Mouse (Mus musculus) B cell, adult 2 months (primary cell): ENCODE measurements at regions not wholly inside any gene's neighbourhood (a gene's known extent, or its start where the extent isn't known, plus 50 kb on each side); places are given as distances from the start of the nearest gene placed in this dataset.
"Not testable (repeated sequence)": the region's sequence is repeated elsewhere in the genome, so short reads cannot be mapped to it uniquely, and the experiment has no call there.

Experiments used
- DNase-seq, 2 experiments: peaks; one replicate each; pipeline ENCODE4 v3.0.0; 2022

DNA sequence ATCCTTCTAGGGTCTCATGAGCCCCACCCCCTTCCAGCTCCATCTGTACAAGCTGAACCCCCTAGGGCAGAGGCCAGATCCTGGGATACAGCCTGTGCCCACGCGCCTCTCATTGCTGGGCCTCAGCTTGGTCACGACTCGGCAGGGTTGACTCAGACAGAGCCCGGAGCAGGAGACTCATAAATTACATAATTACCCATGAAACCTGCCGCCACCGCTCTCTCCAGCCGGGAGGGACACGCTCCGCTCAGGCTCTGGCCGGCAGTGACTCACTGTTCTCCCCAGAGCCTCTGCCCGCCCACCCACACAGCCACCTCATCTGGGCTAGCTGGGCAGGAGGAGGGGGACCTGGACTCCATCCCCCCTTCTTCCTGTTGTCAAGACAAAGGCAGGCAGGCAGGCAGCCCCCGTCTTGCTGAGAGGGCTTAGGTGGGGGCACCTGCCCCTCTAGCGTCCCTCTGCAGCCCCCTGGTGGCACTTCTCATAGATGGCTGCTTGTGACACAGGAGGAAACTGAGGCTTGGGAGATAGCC is 149.6 kb upstream of the Rtl1 start:
- DNase-seq = no peak

DNA sequence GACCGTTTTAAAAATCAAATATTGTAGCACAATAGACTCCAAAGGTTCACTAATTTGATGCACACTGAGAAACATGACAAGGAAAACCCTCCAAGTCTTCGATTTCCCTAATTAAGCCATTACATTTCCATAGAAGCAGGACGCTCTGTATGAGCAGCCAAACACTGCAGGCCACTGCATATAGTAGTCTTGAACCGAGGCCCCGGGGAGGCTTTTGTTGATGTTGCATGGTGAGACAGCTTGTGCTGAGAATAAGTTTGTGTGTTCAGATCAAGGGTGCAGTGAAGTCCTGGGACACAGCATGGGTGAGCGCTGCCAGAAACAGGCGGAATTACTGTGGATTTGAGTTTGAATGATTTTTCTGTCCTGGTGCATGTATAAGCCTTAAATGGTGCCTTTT is 154.9 kb upstream of the Rtl1 start:
- DNase-seq = no peak

DNA sequence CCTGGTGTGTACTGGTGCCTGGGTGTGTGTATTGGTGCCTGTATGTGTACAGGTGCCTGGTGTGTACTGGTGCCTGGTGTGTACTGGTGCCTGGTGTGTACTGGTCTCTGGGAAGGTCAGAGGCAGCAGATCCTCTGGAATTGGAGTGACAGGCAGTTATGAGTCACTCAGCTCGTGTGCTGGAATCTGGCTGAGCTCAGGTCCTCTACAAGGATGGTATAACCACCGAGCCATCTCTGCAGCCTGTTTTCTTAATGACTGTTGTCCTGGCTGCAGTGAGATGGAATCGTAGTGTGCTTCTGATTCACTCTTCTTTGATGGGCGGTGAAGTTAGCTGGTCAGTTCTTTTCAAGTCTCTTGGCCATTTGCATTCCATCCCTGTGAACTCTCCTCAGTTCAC is 164.2 kb upstream of the Rtl1 start:
- DNase-seq = no peak

DNA sequence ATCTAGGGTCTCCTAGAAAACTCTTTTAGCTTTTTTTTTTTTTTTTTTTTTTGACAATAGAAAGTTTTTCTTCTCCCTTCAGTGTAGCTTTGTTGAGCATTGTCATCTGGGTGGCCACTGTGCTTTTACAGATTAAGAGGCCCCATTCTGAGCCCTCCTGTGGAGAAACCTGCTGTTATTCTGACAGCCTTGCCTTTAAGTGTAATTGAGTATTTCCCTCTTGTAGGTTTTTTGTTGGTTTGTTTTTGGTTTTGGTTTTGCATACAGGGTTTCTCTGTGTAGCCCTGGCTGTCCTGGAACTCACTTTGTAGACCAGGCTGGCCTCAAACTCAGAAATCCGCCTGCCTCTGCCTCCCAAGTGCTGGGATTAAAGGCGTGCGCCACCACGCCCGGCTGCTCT is 166.5 kb upstream of the Rtl1 start:
- DNase-seq = not testable (repeated sequence)

DNA sequence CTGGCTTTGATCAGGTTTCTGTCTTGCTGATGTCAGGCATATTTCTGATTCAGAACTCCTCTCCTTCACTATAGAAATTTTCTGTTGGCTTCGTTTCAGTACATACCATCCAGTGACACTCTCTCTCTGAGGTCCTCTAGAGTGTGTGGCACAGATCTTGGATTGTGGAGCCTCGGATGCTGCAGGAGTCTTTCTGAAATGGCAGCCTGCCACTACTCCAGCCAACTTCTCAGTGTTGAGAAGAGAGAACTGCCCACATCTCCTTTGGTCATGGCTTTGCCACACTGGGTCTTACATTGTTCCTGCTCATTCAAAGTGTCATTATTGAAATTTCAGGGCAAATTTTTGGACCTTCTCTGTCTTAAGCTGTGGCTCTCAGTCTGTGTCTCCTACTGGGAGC is 172.4 kb upstream of the Rtl1 start:
- no peak for DNase-seq

DNA sequence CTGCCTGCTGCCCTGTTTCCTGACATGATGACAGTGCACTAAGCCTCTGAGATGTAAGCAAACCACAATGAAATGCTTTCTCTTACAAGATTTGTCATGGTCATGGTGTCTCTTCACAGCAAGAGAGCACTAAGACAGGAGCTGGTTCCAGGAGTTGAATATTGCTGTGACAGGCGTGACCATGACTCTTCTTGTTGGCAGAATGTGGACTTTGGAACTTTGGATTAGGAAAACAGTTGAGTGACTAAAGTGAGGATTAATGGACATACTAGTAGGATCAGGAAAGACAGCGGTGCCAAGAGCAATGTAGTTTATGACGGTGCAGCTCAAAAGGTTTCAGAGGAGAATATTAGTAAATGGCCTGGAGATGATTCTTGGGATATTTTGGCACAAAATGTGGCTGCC is 173.8 kb upstream of the Rtl1 start:
- DNase-seq = no peak

DNA sequence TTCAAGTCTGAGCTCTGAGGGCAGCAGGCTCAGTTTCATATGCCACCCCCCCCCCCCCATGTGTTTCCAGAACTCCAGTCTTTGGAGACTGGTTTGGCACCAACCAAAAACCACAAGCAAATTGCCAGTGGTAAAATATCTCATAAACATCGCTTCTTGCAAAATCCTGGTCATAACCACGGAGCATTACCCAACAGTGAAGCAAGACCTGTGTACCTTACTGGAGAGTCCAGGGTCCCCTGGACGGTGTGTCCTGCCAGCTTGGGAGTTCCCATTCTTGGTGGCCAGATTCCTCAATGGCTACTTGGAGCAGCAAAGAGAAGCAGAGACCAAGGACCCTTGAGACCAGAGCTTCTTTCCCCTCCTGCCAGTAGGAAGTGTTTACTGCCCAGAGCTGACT is 198.7 kb upstream of the Rtl1 start:
- no peak for DNase-seq

DNA sequence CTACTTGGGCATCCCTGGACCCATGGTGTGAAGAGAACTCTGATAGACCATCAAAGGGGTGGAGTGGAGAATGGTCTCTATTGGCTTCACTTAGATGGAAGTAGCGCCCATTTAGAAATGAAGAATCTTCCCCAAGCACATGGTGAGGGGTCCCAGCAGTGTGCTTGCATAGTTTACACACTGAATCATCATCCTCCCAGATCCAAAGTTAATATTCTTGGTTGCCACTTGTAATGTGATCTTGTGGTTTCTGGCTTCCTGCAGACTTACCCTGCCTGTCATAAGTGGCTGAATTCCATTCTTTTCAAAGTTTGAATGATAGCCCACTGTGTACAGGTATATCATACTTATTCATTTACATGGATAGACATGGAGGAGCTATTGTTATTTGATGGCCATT is 199.3 kb upstream of the Rtl1 start:
- DNase-seq = no peak

DNA sequence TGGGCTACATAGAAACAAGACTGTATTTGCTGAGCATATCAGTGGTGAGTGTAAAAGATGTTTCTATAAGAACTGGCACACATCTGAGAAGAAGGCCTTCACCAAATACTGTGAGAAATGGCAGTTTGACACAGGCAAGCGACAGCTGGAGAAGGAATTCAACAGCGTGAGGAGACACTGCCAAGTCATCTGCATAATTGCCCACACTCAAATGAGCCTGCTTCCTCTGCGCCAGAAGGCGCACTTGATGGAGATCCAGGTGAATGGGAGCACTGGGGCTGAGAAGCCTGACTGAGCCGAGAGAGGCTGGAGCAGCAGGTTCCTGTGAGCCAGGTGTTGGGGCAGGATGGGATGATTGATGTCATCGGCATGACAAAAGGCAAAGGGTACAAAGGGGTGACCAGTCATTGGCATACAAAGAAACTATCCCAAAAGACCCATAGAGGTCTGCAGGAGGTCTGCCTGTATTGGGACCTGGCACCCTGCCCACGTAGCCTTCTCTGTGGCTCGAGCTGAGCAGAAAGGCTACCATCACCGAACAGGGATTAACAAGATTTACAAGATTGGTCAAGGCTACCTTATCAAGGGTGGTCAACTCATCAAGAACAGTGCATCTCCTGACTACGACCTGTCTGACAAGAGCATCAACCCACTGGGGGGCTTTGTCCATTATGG is 227.2 kb upstream of the Rtl1 start:
- DNase-seq = no peak

DNA sequence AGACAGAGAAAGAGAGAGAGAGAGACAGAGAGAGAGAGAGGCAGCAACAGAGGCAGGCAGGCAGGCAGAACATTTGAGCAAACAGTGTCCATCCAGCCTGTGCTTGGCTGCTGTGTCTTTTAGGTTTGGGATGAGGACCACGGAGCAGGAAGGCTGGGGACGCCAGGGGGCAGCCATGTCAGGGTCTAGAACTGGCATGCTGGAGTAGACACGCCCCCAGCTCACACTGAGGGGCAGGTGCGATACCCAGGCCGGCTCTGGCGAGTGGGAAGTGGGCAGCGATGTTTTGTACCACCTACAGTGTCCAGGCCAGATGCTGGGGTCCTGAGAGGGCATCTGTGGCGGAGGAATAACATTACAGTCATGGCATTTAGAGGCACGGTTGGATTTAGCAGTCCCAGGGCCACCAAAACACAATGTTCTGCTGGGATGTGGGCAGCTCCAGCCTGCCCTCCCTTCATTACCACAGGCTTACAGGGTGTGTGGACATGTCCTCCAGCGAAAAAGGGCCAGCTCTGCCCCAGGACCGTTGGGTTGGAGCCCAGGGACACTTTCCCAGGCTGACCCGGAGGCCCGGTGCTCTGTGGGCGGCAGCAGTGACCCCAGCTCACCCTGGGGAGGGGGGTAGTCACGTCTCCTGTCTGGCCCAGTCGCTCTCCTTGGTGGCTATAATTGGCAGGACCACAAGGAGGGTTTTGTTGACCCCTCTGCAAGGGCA is 230.3 kb upstream of the Rtl1 start:
- DNase-seq = no peak

DNA sequence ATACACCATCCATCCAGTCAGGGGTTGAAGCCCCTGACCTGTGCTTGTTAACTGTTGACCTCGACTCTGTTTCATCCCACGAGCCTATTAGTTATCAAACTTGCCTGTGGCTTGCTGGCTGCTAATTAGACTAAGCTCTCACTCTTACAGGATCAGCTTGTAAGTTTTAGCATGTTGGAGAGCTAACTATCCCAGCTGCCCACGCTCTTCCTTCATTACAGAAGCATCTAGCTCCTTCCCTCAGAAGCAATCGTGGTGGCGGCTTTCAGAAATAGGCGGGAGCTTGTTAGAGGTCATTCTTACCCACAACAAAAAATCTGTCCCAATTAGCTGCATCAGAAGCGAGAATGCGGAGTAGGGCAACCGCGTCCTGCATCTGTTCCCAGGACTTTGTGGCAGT is 232.8 kb upstream of the Rtl1 start:
- DNase-seq = no peak

DNA sequence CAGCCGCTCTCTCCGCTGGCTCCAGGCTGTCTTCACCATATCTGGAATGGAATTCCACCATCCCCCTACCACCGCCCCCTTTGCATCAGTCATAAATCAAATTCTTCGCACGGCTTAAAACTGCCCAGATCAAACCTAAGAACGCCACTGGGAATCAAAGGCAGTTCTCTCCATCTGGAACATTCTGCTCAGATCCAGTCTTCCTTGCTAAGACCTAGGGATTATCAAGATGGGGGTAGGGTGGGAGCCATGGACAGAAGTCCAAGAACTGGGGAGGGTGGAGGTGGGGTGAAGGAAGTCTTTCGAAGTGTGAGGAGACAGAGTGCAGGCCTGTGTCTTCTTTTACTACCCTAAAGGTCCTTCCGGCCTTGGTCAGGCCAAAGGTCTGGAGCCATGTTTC is 236.4 kb upstream of the Rtl1 start:
- no peak for DNase-seq

DNA sequence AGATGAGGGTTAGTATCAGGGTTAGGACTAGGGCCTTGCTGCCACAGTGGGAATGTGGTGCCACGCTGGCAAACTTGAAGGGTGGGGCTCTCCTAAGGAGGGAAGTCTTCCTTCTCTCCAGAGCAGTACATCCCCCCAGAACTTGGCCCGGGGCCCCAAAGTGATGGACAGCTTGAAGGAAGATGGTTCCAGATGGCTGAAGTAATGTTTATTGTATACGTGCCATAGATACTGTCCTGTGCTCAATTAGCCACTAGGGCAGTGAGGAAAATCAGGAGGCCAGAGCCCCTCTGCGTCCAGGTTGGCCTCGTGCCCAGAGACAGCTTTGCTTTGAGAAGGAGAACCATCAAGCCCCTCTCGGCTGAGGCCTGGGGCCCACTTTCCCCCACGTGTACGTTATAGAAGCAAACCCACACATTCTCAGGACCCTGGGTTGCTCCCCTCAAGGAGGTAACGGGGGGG is 239.0 kb upstream of the Rtl1 start:
- no peak for DNase-seq

DNA sequence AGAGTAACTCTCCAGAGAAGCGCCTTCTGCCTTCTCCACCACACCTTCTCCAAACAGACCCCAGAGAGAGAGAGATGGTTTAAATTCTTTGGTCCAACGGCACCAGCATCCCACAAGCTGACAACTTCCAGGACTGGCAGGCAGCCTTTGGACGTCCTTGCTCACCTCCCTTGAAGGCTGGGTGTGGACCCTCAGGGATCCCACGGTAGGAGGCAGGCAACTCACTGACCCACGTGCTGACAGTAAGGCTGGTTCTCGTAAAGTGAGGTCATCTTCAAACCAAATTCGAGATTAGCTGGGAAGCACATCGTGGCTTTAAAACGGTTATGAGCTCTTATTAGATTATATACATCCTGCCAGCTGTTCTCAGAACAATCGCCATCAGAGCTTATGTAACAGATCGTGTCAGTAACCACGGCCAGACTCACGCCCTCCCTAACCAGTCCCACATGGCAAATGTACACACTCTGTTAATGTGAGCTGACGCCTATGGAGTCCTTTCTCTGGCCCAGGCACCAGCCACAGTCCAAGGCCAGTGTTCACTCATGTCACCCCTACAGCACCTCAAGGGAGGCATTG is 239.9 kb upstream of the Rtl1 start:
- DNase-seq = no peak

DNA sequence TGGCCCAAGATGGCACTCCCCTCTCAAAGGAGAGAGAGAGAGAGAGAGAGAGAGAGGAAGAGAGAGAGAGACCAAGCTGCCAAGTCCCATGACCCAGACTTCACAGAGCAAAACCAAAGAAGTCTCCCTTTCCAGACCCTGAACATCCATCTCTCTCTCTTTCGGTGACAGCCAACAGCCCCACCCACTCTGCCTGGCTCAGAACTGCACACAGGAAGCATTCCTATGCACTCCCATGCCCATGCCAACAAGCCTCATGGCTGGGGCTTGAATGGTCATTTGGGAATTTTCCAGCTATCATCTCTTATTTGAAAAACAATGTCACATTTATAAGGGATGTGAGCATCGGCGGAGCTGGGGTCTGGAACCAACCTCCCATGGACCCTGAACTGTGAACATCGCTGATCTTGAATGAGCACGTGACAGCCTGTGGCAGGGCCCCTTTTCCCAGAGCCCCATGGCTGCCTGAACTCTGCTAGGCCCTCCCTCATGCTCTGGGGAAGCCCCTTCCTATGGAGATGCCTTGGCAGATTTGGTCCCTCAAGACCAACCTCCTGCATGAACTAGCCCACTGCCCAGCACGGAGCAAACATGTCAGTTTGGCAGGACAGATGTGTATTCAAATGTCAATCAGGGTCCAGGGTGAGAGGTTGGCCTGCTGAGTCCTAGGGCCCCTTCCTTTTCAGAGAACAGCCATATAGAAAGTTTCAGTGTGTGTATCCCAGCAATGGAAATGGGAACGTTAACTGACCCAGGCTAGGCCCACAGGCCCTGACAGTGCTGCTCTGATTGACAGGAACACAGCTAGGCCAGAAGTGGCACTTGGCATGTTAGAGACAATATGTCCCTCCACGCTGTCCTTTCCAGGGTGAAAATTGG is 244.8 kb upstream of the Rtl1 start:
- DNase-seq = no peak

DNA sequence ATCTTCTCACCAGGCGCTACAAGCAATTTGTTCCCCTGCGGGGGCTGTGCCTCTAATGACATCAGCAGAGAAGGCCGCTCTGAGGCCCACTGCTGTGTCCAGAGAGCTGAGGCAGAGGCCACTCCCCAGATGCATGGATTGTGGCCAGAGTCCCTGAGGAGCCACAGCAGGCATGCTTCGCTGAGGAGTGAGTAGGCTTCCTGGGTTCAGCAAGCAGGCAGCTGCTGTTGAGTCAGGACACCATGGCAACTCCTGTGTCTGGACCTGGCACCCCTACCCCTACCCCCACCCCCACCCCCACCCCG is 245.4 kb upstream of the Rtl1 start:
- no peak for DNase-seq

DNA sequence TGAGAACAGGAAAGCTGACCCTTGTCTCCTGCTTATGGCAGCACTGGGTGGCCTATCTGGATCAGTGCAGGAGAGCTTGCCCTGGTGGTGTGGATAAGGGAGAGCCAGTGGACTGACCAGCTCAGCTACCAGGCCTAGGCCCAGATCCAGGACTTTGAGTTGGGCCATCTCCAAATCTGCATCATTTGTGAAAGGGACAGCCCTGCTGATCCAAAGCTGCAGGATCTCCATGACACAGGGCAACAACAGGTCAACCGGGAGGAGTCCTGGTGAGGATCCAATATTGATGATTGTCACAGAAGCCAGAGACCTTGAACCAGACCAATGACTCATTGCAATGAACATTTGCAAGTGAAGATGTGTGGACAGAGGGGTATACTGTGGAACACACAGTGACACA is 256.2 kb upstream of the Rtl1 start:
- no peak for DNase-seq

DNA sequence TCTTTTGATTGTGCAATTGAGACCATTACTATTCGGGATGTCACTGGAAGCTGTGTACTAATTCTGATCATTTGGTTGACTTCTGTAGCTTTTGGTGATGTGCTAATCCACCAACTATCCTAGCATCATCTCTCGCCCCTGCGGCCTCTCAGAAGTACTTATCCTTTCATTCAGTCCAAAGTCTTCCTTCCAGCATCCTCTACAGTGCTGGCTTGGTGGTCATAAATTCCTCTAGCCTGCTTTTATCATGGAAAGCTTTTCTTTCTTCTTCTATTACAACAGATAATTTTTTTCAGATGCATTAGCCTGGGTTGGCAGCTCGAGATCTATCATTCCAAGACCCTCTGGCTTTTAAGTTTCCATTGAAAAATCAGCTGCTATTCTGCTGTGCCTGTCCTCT is 257.6 kb upstream of the Rtl1 start:
- no peak for DNase-seq

DNA sequence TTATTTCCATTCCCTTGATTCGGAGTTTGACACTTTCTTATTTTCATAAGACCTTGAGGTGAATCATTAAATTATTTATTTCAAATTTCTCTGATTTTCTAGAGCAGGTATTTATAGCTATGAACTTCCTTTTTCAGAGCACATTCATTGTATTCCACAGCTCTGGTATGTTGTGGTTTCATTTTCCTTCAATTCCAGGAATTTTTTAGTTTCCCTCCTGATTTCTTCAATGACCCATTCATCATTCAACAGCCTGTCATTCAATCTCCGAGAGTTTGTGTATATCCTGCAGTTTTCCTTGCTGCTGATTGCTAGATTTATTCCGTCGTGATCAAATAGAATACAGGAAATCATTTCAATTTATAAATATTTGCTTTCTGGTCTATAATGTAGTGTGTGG is 264.7 kb upstream of the Rtl1 start:
- no peak for DNase-seq

DNA sequence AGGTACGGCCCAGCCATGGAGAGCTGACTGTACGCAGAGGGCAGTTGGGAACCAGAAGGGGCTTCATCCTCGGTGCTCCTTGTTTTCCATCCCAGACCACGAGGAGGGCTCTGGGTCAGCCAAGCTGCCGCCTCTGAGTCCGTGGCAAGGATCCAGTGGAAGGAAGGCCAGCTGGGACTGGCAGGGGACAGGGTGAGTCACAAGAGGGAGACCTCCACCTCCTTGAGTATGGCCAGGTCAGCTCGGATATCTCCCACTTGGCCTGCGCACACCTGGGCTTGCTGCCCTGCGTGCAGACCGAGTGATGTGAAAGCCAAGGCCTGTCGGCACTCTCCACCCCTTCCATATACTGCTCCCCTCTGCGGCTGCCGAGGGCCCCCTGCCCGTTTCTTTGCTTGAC is 270.9 kb upstream of the Rtl1 start:
- no peak for DNase-seq

DNA sequence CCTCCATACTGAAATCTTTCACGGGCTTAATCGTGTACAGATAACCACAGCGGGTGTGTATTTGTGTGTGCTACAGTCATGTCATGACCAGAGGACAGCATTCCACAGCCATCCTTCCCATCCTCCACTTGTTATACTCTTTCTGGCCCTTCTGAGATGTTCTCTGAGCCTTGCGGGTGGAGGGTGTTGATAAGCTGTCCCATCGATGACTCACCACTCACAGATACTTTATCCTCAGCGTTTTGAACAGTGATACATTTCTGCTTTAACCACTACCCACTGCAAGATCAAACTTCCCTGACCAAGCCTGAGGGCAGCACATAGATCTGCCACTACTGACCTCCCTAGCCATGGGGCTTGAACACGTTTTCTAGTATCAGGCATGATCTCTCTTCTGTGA is 274.3 kb upstream of the Rtl1 start:
- no peak for DNase-seq

DNA sequence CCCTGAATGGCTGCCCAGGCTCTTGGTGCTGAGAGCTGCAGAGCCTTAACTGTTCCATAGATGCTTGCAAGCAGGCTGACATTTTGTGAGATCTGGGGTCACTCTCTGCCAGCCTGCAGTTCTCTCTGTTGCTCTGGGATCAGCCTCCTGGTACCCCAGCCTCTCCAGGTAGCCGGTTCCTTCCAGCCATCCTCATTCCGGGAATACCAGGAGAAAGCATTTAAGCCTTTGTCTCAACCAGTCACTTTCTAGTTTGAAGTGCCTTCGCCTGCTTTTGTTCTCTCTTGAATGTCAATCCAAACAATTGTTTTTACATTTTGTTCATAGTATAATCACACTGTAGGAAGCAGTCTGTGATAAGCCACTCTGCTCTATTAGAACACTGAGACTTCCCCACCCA is 281.0 kb upstream of the Rtl1 start:
- no peak for DNase-seq

DNA sequence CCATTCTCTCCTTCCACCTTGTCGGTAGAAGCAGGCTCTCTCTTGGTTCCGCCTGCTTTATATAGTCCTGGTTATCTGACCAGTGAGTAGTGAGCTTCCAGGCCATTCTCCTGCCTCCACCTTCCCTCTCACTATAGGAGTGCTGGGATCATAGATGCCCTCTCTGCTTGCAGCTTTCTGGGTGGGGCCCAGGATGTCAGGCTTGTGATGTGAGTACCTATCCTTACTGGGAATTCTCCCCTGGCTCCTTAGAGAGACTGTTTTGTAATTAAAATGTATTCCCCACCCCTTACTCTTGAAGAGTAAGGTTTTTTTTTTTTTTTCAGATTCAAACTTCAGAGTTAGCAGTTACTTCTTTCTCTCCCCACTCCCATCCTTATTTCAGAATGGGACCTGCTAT is 291.1 kb upstream of the Rtl1 start:
- DNase-seq = no peak

DNA sequence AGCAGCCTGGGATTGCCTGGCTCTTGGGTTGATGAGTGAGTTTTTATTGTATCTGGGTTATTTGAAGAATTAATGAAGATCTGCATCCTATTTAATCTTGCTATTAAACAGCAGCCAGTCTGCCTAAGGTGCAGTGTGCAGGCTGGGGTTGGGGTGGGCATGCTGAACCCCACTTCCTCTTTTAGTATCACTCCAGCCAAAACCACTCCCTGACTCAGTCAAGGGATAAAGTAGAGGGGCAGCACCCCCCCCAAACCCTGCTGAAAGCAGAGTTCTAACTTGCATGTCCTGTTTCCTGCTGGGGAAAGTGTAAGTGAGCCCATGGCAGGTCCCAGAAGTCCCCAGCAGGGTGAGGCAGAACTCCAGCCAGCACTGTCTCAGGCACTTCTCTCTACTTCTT is 292.7 kb upstream of the Rtl1 start:
- no peak for DNase-seq
